Mouse (Mus musculus): ENCODE measurements around the gene Gm20458. TPM values are rescaled to one million over a fixed set of nuclear protein-coding genes. Genes with fewer than 3 reads are reported as not detected.
A peak's percentile ranks its signal among the peaks of the same experiment; 100 is the strongest.

Gene Gm20458
- total and polyA plus RNA-seq, 2 experiments: 0.46 to 14.2 TPM

GRCm38 (mm10) chr2:164419489-164419888 is 41.3 kb upstream of the Gm20458 start:
- WGBS: 22% methylated on average over 3 of the region's 3 CpGs
- no peaks in the 10 kb centered on the region for H3K79me2 ChIP-seq (ENCODE audit: control insufficient read depth, insufficient read depth, low read length)
- peaks cover 30% of the 10 kb centered on the region for H3K4me1 ChIP-seq (ENCODE audit: control insufficient read depth, insufficient read depth, low read length)
- H3K36me3 ChIP-seq (ENCODE audit: control insufficient read depth, insufficient read depth, low read length): peaks cover 1% of the 10 kb centered on the region; the same call in 1 of the 2 replicates
- DNase-seq (ENCODE audit: extremely low read depth, low read depth, low spot score): peak; percentile 26
- H3K27me3 ChIP-seq (ENCODE audit: control insufficient read depth, insufficient read depth, low read length): no peaks in the 10 kb centered on the region
- H3K27ac ChIP-seq (replicated peaks; ENCODE audit: insufficient read depth, low read depth, low read length): no peak overlapping the region
- TF ChIP-seq POLR2A (IDR thresholded peaks at IDR 0.05; ENCODE audit: extremely low read depth, insufficient read depth, low read length): no peak
- no peak for TF ChIP-seq CTCF (IDR thresholded peaks at IDR 0.05; ENCODE audit: low read depth, low read length)
- no peak overlapping the region for H3K9ac ChIP-seq (ENCODE audit: low read depth, low read length)
- H3K4me3 ChIP-seq (ENCODE audit: insufficient read depth, low read depth, low read length): no peak overlapping the region

GRCm38 (mm10) chr2:164421306-164421705 is 39.5 kb upstream of the Gm20458 start:
- DNase-seq (ENCODE audit: extremely low read depth, low read depth, low spot score): peak; percentile 95
- no peak for TF ChIP-seq POLR2A (IDR thresholded peaks at IDR 0.05; ENCODE audit: extremely low read depth, insufficient read depth, low read length)
- TF ChIP-seq CTCF (IDR thresholded peaks at IDR 0.05; ENCODE audit: low read depth, low read length): no peak
- Histone ChIP-seq H3K27me3 (ENCODE audit: control insufficient read depth, insufficient read depth, low read length) (no peaks in the 10 kb centered on the region), H3K79me2 (ENCODE audit: control insufficient read depth, insufficient read depth, low read length) (no peaks in the 10 kb centered on the region), H3K4me3 (ENCODE audit: insufficient read depth, low read depth, low read length) (no peak overlapping the region), H3K36me3 (ENCODE audit: control insufficient read depth, insufficient read depth, low read length) (peaks cover 18% of the 10 kb centered on the region; the same call in 1 of the 2 replicates), H3K9ac (ENCODE audit: low read depth, low read length) (no peak overlapping the region; the same call in 1 of the 2 replicates), H3K27ac (replicated peaks; ENCODE audit: insufficient read depth, low read depth, low read length) (peak overlapping the region; percentile 89), H3K4me1 (ENCODE audit: control insufficient read depth, insufficient read depth, low read length) (peaks cover 40% of the 10 kb centered on the region)
- 24% methylated on average over 7 of the region's 7 CpGs for WGBS

DNA sequence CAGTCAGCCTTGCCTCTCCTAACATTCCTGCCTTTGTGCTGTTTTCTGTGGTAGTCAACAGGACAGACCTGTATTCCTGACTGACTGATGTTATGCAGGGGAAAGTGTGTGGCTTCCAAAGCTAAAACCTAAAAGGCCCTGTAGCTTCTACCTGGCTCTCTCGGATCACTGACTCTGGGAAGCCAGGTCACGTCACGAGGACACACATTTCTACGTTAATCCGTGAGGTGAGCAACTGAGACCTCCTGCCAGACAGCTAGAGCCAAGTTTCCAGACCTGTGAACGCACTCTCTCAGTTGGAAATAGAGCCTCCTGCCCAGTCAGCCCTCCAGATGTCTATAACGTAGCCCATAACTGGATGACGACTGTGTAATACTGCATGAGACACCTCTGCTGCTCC is 38.8 kb upstream of the Gm20458 start:
- Histone ChIP-seq H3K27ac (replicated peaks; ENCODE audit: insufficient read depth, low read depth, low read length) (peak overlapping the region; percentile 89), H3K36me3 (ENCODE audit: control insufficient read depth, insufficient read depth, low read length) (peaks cover 24% of the 10 kb centered on the region), H3K27me3 (ENCODE audit: control insufficient read depth, insufficient read depth, low read length) (no peaks in the 10 kb centered on the region), H3K4me3 (ENCODE audit: insufficient read depth, low read depth, low read length) (no peak overlapping the region), H3K9ac (ENCODE audit: low read depth, low read length) (peak overlapping the region; percentile 16), H3K79me2 (ENCODE audit: control insufficient read depth, insufficient read depth, low read length) (no peaks in the 10 kb centered on the region), H3K4me1 (ENCODE audit: control insufficient read depth, insufficient read depth, low read length) (peaks cover 45% of the 10 kb centered on the region)
- 17% methylated on average over 8 of the region's 8 CpGs for WGBS
- no peak for TF ChIP-seq POLR2A (IDR thresholded peaks at IDR 0.05; ENCODE audit: extremely low read depth, insufficient read depth, low read length)
- TF ChIP-seq CTCF (IDR thresholded peaks at IDR 0.05; ENCODE audit: low read depth, low read length): no peak
- DNase-seq (ENCODE audit: extremely low read depth, low read depth, low spot score): peak; percentile 88

- DNase-seq (ENCODE audit: extremely low read depth, low read depth, low spot score): peak; percentile 96
These were observed 37.9 kb upstream of the Gm20458 start for GRCm38 (mm10) chr2:164422675-164423393.

GRCm38 (mm10) chr2:164423464-164423863 is 37.3 kb upstream of the Gm20458 start:
- WGBS: 27% methylated on average over 11 of the region's 11 CpGs
- peak; percentile 93 for DNase-seq (ENCODE audit: extremely low read depth, low read depth, low spot score)
- TF ChIP-seq CTCF (IDR thresholded peaks at IDR 0.05; ENCODE audit: low read depth, low read length) (peak; percentile 4; the same call in 1 of the 2 replicates), POLR2A (IDR thresholded peaks at IDR 0.05; ENCODE audit: extremely low read depth, insufficient read depth, low read length) (0 out of 2 replicates have a peak, but pooled peaks have one; percentile 38)
- peaks cover 50% of the 10 kb centered on the region for H3K4me1 ChIP-seq (ENCODE audit: control insufficient read depth, insufficient read depth, low read length)
- no peaks in the 10 kb centered on the region for H3K27me3 ChIP-seq (ENCODE audit: control insufficient read depth, insufficient read depth, low read length)
- H3K9ac ChIP-seq (ENCODE audit: low read depth, low read length): peak overlapping the region; percentile 42; the same call in 1 of the 2 replicates
- no peaks in the 10 kb centered on the region for H3K79me2 ChIP-seq (ENCODE audit: control insufficient read depth, insufficient read depth, low read length)
- peak overlapping the region; percentile 89 for H3K27ac ChIP-seq (replicated peaks; ENCODE audit: insufficient read depth, low read depth, low read length)
- H3K36me3 ChIP-seq (ENCODE audit: control insufficient read depth, insufficient read depth, low read length): peaks cover 39% of the 10 kb centered on the region
- no peak overlapping the region for H3K4me3 ChIP-seq (ENCODE audit: insufficient read depth, low read depth, low read length)

More at GRCm38 (mm10) chr2:164422675-164423393, 37.9 kb upstream of the Gm20458 start:
- peaks cover 49% of the 10 kb centered on the region for H3K4me1 ChIP-seq (ENCODE audit: control insufficient read depth, insufficient read depth, low read length)
- H3K36me3 ChIP-seq (ENCODE audit: control insufficient read depth, insufficient read depth, low read length): peaks cover 33% of the 10 kb centered on the region
- H3K79me2 ChIP-seq (ENCODE audit: control insufficient read depth, insufficient read depth, low read length): no peaks in the 10 kb centered on the region
- H3K27me3 ChIP-seq (ENCODE audit: control insufficient read depth, insufficient read depth, low read length): no peaks in the 10 kb centered on the region
- WGBS: 26% methylated on average over 15 of the region's 15 CpGs
- peak overlapping the region; percentile 20 for H3K9ac ChIP-seq (ENCODE audit: low read depth, low read length)
- TF ChIP-seq POLR2A (IDR thresholded peaks at IDR 0.05; ENCODE audit: extremely low read depth, insufficient read depth, low read length) (no peak), CTCF (IDR thresholded peaks at IDR 0.05; ENCODE audit: low read depth, low read length) (no peak)
- H3K4me3 ChIP-seq (ENCODE audit: insufficient read depth, low read depth, low read length): no peak overlapping the region
- H3K27ac ChIP-seq (replicated peaks; ENCODE audit: insufficient read depth, low read depth, low read length): peak overlapping the region; percentile 89

DNA sequence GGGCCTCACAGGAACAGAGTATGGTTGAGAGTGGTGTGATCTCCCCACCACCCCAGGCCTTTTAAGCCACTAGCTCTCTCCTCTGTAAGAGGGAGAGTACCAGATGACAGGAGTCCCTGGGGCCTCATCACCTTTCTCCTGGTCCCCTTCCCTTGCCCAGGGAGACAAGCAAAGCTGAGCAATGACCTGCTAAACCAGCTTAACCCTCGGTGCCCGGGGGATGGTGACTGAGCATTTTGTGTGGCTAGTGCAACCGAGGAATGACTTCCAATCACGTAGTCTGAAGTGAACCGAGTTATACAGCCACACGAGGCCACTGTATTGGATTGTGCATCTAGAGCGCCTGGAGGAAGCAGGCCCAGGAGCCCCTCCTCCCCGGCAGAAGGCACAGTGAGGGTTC is 36.4 kb upstream of the Gm20458 start:
- DNase-seq (ENCODE audit: extremely low read depth, low read depth, low spot score): peak; percentile 59
- H3K9ac ChIP-seq (ENCODE audit: low read depth, low read length): peak overlapping the region; percentile 29; the same call in 1 of the 2 replicates
- peak overlapping the region; percentile 54 for H3K27ac ChIP-seq (replicated peaks; ENCODE audit: insufficient read depth, low read depth, low read length)
- H3K4me1 ChIP-seq (ENCODE audit: control insufficient read depth, insufficient read depth, low read length): peaks cover 51% of the 10 kb centered on the region
- no peaks in the 10 kb centered on the region for H3K27me3 ChIP-seq (ENCODE audit: control insufficient read depth, insufficient read depth, low read length)
- 62% methylated on average over 8 of the region's 8 CpGs for WGBS
- TF ChIP-seq CTCF (IDR thresholded peaks at IDR 0.05; ENCODE audit: low read depth, low read length) (no peak), POLR2A (IDR thresholded peaks at IDR 0.05; ENCODE audit: extremely low read depth, insufficient read depth, low read length) (no peak)
- H3K79me2 ChIP-seq (ENCODE audit: control insufficient read depth, insufficient read depth, low read length): no peaks in the 10 kb centered on the region
- H3K4me3 ChIP-seq (ENCODE audit: insufficient read depth, low read depth, low read length): no peak overlapping the region
- peaks cover 49% of the 10 kb centered on the region for H3K36me3 ChIP-seq (ENCODE audit: control insufficient read depth, insufficient read depth, low read length)
